Mouse (Mus musculus) T-cell, adult 2 months (primary cell): ENCODE results near the gene Zfp607a.
A peak's percentile ranks its signal among the peaks of the same experiment; 100 is the strongest.
"Not testable (repeated sequence)": the region's sequence is repeated elsewhere in the genome, so short reads cannot be mapped to it uniquely, and the experiment has no call there.

Experiments
- DNase-seq: peaks from one replicate; pipeline ENCODE4 v3.0.0; 2022; ENCODE audit warnings: low spot score

Gene Zfp607a

GRCm38 (mm10) chr7:27857227-27857626 lies at the start of gene Zfp607a:
Gene Zfp607a, plus strand, starts transcription at chr7:27857527.
- no peak for DNase-seq

- no peak for DNase-seq
These were observed 38.7 kb upstream of the Zfp607a start for GRCm38 (mm10) chr7:27818526-27819110.

DNA sequence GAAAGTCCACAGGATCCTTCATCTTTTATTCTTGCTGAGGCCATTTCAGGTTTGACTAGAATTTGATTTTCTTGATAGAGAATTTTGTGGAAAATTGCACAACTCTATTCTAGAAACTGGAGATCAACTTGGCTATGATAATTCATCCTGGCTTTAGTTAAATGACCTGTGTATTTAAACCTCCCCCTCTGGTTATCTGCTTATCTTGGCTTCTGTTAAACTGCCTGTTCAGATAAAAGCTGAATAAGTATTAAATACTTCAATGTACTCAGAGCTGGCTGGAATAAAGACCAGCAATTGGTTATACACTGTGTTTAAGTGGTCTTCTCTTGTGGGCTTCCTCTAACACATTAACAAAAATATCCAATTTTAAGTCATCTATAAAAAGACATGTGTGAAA lies 34.7 kb upstream of the Zfp607a start:
- no peak for DNase-seq

DNA sequence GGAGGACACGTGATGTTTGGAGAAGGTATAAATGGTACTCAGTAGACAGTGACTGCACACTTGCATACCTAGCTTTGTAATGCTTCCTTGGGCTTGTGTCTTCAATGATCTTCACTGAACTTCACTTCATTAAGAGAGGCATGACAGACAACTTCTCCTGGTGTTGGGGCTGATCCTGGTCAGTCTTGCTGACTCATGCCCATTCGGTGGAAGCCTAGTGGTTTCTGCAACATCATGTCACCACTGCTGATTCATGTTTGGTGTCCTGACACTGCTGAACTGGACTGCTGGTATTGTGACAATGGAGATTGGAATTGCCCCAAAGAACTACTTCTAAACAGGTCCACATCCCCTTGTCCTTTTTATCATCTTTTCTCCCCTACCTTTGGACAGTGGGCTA lies 23.2 kb upstream of the Zfp607a start:
- no peak for DNase-seq

- no peak for DNase-seq
These were observed 19.4 kb upstream of the Zfp607a start for GRCm38 (mm10) chr7:27837896-27838295.

DNA sequence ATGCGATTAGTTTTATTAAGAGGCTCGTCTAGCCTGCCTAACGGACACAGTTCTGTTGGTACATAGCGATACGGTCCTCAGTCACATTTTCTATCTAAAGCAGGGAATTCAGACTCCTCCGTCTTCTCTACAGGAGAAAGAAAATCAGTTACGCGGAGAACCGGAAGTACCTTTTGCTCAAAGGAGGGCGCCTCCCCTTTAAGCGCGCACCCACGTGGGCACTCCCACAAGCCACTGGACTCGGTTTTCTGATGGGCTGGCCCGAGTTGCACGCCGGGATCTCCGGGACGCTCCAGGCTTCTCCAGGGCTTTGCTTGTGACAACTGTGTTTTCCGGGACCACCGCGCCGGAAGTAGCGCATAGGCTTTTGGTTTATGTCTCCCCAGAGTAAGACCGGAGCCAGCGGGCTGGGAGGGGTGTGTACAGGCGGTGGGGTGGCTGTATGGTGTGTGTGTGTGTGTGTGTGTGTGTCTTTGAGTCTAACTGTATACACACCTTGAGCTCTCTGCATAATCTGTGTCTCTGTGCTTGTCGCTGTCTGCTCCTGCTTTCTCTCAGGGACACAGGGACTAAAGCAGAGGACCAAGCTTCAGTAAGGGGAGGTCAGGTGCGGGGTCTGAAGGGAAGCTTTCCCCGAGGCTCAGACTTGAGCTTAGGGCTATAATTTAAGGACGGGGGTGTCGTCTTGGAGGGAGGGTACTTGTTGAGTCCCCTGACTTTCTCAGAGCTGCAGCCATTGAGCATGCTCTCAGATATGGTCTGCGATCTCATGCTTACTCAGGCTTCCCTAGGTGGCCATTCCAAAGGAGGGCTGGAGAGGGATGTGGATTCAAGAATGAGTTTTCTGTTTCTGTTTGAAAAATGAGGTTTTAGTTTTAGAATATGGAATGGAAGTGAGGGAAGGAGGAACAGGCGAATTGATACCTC lies 18.7 kb upstream of the Zfp607a start, which contains the start of gene Zfp59:
Gene Zfp59, plus strand, starts transcription at position 285 of the 927 bp plus-strand sequence.
- peak; percentile 84 for DNase-seq

GRCm38 (mm10) chr7:27839596-27839995 lies 17.7 kb upstream of the Zfp607a start:
- no peak for DNase-seq

DNA sequence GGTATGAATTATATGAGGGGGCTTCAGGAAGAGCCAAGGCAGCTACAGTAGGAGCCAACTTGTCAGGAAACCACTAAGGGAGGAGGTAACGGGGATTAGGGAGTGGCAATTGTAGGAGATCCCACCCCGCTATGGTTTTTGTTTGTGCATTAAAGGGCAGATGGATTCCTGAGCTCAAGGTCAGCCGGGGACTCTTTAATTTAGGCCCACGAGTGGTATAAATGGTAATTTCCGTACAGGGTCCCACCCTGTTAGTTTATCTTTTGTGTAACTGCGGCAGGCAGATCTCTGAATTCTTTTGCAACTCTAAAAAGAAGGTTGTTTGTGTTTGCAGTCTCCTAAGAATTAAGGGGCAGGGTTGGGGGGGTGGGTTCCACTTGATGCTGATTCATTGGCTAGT lies 17.2 kb upstream of the Zfp607a start:
- no peak for DNase-seq

DNA sequence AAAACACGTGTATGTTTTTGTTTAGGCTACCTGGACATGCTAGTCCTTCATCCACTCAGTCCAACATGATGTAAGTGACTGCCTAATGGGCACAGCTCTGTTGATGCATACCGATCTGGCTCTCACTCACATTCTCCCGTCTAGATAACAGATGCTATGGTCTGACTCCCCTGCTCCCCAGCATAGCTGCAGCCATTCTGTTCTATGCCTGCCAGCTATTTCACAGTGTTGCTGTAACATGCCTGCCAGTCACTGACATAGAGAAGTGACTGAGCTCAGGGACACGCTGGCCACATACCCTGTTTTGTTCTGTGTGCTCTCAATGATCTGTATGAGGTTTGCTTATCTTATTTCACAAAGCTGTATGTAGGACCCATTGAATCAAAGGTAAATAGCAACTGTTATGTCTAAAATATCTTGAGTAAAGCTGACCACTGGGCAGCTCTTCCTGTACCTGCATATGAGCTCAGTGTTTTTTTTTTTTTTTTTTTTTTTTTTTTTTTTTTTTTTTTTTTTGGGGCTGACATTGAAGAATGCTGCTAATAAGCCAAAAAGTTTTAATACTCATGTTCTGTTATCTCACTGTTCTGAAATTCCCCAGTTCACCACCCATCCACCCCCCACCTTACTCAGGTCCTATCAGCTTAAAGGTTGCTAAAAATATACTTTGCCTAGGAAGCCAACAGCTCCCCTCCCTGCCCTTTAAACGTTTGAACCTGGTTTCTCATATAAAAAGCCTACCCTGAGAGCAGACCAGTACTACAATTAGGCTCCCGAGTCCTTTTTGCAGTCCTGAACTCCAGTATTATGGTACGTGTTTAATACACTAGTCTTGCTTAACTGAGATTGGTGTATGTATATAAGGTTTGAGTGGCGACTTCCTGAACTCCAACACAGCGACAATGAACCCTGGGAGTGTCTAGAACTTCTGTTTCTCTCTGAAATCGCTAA lies 2.2 kb downstream of the Zfp607a start:
- DNase-seq = no peak

DNA sequence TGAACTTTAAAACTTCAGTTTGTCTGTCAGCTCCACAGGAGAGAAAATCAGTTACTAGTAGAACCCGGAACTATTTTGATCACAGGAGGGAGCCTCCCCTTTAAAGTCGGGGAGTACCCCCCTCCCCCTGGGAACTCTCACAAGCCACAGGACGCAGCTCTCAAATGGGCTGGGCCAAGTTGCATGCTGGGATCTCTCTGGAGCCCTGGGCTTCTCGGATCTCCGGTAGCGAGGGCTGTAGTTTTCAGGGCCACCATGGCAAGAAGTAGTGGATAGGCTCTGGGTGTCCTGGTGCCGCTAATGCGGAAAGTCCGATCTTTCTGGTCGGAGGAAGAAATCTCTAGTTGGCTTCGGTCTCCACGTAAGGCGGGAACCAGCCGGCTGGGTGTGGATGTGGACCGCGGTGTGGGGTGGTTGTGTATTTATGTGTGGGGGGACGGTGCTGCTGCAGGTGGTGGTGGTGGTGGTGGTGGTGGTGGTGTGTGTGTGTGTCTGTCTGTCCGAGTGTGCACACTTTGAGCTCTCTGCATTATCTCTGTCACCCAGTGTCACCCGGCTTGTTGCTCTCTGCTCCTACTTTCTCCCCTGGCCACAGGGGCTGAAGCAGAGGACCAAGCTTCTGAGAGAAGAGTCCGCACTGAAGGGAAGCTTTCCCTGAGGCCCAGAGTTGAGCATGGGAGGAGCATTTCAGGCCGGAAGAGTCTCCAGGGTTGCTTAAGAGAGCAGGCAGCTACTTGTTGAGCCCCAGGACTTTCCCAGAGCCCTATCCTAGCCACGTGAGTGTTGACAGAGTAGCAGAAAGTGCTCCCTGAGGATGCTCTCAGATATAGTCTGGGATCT lies 3.3 kb downstream of the Zfp607a start:
- DNase-seq = peak; percentile 88

GRCm38 (mm10) chr7:27862578-27862977 lies 5.3 kb downstream of the Zfp607a start:
- DNase-seq = not testable (repeated sequence)

GRCm38 (mm10) chr7:27881721-27882120 lies 24.4 kb downstream of the Zfp607a start:
- DNase-seq = no peak

GRCm38 (mm10) chr7:27900601-27901000 lies 43.3 kb downstream of the Zfp607a start:
- DNase-seq = no peak

DNA sequence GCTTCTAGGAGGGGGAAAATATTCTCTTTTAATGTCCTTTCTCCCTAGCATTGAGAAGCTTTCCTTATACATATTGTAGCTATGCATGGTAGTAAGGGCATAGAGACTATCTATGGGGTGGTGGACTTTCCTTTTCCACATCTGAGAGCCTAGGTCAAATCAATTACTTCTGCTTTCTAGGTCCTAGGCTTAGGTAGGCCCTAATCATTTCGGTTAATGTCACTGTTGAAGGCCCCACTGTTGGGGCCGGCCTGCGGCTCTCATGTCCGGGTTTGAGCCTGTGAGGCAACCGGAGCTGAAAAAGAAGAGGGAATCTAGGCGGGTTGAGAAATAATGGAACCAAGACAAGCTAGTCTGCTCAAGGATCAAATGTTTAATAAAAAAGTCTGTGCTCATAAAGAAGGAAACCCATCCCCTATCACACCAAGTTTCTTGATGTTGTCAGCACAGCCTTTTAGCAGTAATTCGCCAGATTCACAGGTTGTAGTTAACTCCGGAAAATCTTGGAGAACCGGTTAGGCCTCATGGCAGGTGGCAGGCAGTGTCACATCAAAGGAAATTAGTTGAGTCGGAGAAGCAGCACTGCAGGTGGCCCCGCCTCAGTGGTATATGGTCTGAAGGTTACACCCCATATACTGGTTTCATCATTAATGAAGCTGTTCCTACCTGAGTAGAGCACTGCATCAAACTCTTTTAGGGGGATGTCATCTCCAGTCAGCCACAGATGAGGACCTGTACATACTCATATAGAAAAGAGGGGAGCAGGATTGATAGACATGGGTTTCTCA lies 47.9 kb downstream of the Zfp607a start:
- DNase-seq = no peak

GRCm38 (mm10) chr7:27910952-27911351 lies 53.6 kb downstream of the Zfp607a start:
- DNase-seq = not testable (repeated sequence)

GRCm38 (mm10) chr7:27927041-27927440 lies 69.7 kb downstream of the Zfp607a start:
- DNase-seq = not testable (repeated sequence)

GRCm38 (mm10) chr7:27928818-27929695 lies 71.7 kb downstream of the Zfp607a start, which contains the start of gene Zfp974:
Gene Zfp974, minus strand, starts transcription at chr7:27929460.
- peak; percentile 71 for DNase-seq
